In the genomic region with DNA sequence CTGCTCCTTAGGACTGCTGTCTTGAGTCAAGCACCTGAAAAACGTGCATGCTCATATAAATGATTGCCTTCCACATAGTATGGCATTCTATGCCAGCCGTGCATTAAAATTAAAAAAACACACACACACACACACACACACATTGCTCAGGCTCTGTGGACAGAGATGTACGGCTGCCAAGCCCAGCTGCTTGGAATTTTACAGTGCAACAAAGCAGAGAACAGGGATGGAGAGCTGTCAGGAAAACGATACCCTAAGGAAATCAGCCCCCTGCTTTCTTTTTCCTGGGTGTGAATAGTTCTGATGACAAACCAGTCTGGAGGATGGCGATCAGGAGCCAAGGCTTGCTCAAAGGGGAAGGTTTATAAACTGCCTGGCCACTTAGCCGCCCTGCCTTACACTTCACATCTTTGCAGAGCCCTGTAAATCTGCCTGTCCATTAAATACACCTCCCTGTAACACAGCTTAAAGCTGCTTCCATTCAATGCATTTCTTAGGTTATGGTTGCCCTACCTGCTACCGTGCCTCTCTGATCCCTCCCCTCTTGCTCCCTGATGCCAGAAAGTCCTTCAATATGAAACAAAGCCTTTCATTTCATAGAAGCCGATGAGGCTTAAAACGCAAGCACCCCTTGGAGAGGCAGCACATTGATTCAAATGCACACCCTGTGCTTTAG, we compare ENCODE assay signal across 14 mouse cellular contexts. TPM values are rescaled to one million over a fixed set of nuclear protein-coding genes. Genes with fewer than 3 reads are reported as not detected.
DNase-seq lines count a peak whose midpoint lies in the region; ATAC-seq and TF ChIP-seq lines count a peak whose summit lies in the region.
"Had no signal": no experiment of that assay in that cellular context is flagged by ENCODE, and none has a peak within 500 bp of the region (broad histone marks: within the 10 kb centered on the region; RNA-seq: fewer than 3 reads in every experiment).

No protein-coding gene starts in this region.

- no peak overlapping the region for H3K9ac ChIP-seq in limb, embryonic 12.5 days (replicated peaks)
- 0 out of 2 replicates have a peak overlapping the region, but pooled peaks have one; percentile 15 for H3K9ac ChIP-seq in embryonic facial prominence, embryonic 14.5 days (ENCODE audit: low read depth, low read length)
- H3K9ac ChIP-seq in hindbrain, embryonic 16.5 days (ENCODE audit: low read depth, low read length), result peak overlapping the region; percentile 31
- peak overlapping the region; percentile 50 for H3K9ac ChIP-seq in neural tube, embryonic 13.5 days
- H3K9ac ChIP-seq: heart, embryonic 13.5 days had no signal

- no peak for TF ChIP-seq CTCF in left cerebral cortex, adult 2 months (IDR thresholded peaks at IDR 0.05)

- WGBS in limb, embryonic 12.5 days, result 37% methylated on average over 9 of the region's 9 CpGs
- 61% methylated on average over 9 of the region's 9 CpGs for WGBS in limb, embryonic 10.5 days
- WGBS in embryonic facial prominence, embryonic 14.5 days, result 29% methylated on average over 9 of the region's 9 CpGs
- 25% methylated on average over 9 of the region's 9 CpGs for WGBS in hindbrain, embryonic 16.5 days
- 22% methylated on average over 9 of the region's 9 CpGs for WGBS in neural tube, embryonic 13.5 days

- H3K4me2 ChIP-seq in limb, embryonic 12.5 days, result no peak overlapping the region
- peak overlapping the region; percentile 5; the same call in 1 of the 2 replicates for H3K4me2 ChIP-seq in embryonic facial prominence, embryonic 14.5 days (ENCODE audit: low read depth, low read length)
- H3K4me2 ChIP-seq in hindbrain, embryonic 16.5 days (ENCODE audit: low read length), result no peak overlapping the region
- no peak overlapping the region for H3K4me2 ChIP-seq in neural tube, embryonic 13.5 days
- H3K4me2 ChIP-seq: heart, embryonic 13.5 days had no signal

- DNase-seq in limb, embryonic 10.5 days (ENCODE audit: low spot score), result no peak
- peak; percentile 75 for DNase-seq in embryonic facial prominence, embryonic 14.5 days (ENCODE audit: low spot score)
- no peak for DNase-seq in left cerebral cortex, adult 2 months (ENCODE audit: extremely low spot score in 1 of 2, low spot score in 2 of 2)
- no peak for DNase-seq in layer of hippocampus, adult 11-12 months (ENCODE audit: low spot score)
- DNase-seq: cerebellum, adult 11-12 months; gastrocnemius, postnatal 25 days; layer of hippocampus, postnatal 36 days had no signal

- H3K9me3 ChIP-seq in limb, embryonic 12.5 days, result peaks cover 14% of the 10 kb centered on the region
- 0 out of 2 replicates have a peak, but pooled peaks cover 2% of the 10 kb centered on the region for H3K9me3 ChIP-seq in limb, embryonic 10.5 days (replicated peaks)
- peaks cover 10% of the 10 kb centered on the region for H3K9me3 ChIP-seq in embryonic facial prominence, embryonic 14.5 days (ENCODE audit: control insufficient read depth, low read length)
- H3K9me3 ChIP-seq in hindbrain, embryonic 16.5 days (ENCODE audit: control insufficient read depth, low read length), result no peaks in the 10 kb centered on the region; the same call in 1 of the 2 replicates
- H3K9me3 ChIP-seq in neural tube, embryonic 13.5 days, result peaks cover 9% of the 10 kb centered on the region; the same call in 1 of the 2 replicates
- H3K9me3 ChIP-seq: G1E had no signal

- H3K4me1 ChIP-seq in limb, embryonic 12.5 days (replicated peaks), result peaks cover 19% of the 10 kb centered on the region
- H3K4me1 ChIP-seq in limb, embryonic 10.5 days, result peaks cover 12% of the 10 kb centered on the region
- peaks cover 20% of the 10 kb centered on the region for H3K4me1 ChIP-seq in embryonic facial prominence, embryonic 14.5 days (ENCODE audit: control insufficient read depth, insufficient read depth, low read length)
- H3K4me1 ChIP-seq in hindbrain, embryonic 16.5 days (ENCODE audit: control insufficient read depth, insufficient read depth, low read depth, low read length), result peaks cover 20% of the 10 kb centered on the region
- H3K4me1 ChIP-seq in neural tube, embryonic 13.5 days (replicated peaks), result peaks cover 26% of the 10 kb centered on the region

- no peak; the same call in 1 of the 2 replicates for ATAC-seq in limb, embryonic 12.5 days (ENCODE audit: insufficient number of reproducible peaks, insufficient read depth, low FRiP score, low TSS enrichment, low read depth)
- ATAC-seq in embryonic facial prominence, embryonic 14.5 days (ENCODE audit: low read depth), result peak; percentile 56; the same call in 1 of the 2 replicates
- 0 out of 2 replicates have a peak, but pooled peaks have one; percentile 37 for ATAC-seq in hindbrain, embryonic 16.5 days
- peak; percentile 67 for ATAC-seq in neural tube, embryonic 13.5 days (ENCODE audit: low read depth)
- no peak; the same call in 1 of the 2 replicates for ATAC-seq in frontal cortex, adult (ENCODE audit: low TSS enrichment)

- H3K27me3 ChIP-seq in limb, embryonic 12.5 days, result no peaks in the 10 kb centered on the region
- H3K27me3 ChIP-seq in limb, embryonic 10.5 days (ENCODE audit: low read depth, poor library complexity, severe bottlenecking), result no peaks in the 10 kb centered on the region
- H3K27me3 ChIP-seq in embryonic facial prominence, embryonic 14.5 days (replicated peaks; ENCODE audit: control insufficient read depth, insufficient read depth, low read length), result no peaks in the 10 kb centered on the region
- no peaks in the 10 kb centered on the region for H3K27me3 ChIP-seq in hindbrain, embryonic 16.5 days (replicated peaks; ENCODE audit: control insufficient read depth, insufficient read depth, low read length)
- H3K27me3 ChIP-seq in neural tube, embryonic 13.5 days, result no peaks in the 10 kb centered on the region
- H3K27me3 ChIP-seq: heart, embryonic 13.5 days had no signal

- peak overlapping the region; percentile 8; the same call in 1 of the 2 replicates for H3K27ac ChIP-seq in limb, embryonic 12.5 days
- H3K27ac ChIP-seq in limb, embryonic 10.5 days, result no peak overlapping the region
- peak overlapping the region; percentile 25; the same call in 1 of the 2 replicates for H3K27ac ChIP-seq in embryonic facial prominence, embryonic 14.5 days (replicated peaks; ENCODE audit: low read depth, low read length)
- H3K27ac ChIP-seq in hindbrain, embryonic 16.5 days (ENCODE audit: low read depth, low read length), result peak overlapping the region; percentile 66
- H3K27ac ChIP-seq in neural tube, embryonic 13.5 days (replicated peaks), result peak overlapping the region; percentile 88
- H3K27ac ChIP-seq in left cerebral cortex, adult 2 months, result no peak overlapping the region
- H3K27ac ChIP-seq: heart, embryonic 13.5 days had no signal

- no peak overlapping the region for H3K4me3 ChIP-seq in limb, embryonic 12.5 days (replicated peaks)
- H3K4me3 ChIP-seq in limb, embryonic 10.5 days, result no peak overlapping the region
- H3K4me3 ChIP-seq in embryonic facial prominence, embryonic 14.5 days (ENCODE audit: low read depth, low read length), result no peak overlapping the region
- H3K4me3 ChIP-seq in hindbrain, embryonic 16.5 days (ENCODE audit: low read length), result no peak overlapping the region
- H3K4me3 ChIP-seq in neural tube, embryonic 13.5 days, result no peak overlapping the region
- no peak overlapping the region for H3K4me3 ChIP-seq in left cerebral cortex, adult 2 months
- H3K4me3 ChIP-seq: heart, embryonic 13.5 days; myocyte had no signal

- no peaks in the 10 kb centered on the region for H3K36me3 ChIP-seq in limb, embryonic 12.5 days
- 0 out of 2 replicates have a peak, but pooled peaks cover 2% of the 10 kb centered on the region for H3K36me3 ChIP-seq in limb, embryonic 10.5 days
- H3K36me3 ChIP-seq in embryonic facial prominence, embryonic 14.5 days (ENCODE audit: control insufficient read depth, insufficient read depth, low read length), result no peaks in the 10 kb centered on the region
- H3K36me3 ChIP-seq in hindbrain, embryonic 16.5 days (ENCODE audit: control insufficient read depth, insufficient read depth, low read length), result no peaks in the 10 kb centered on the region
- no peaks in the 10 kb centered on the region for H3K36me3 ChIP-seq in neural tube, embryonic 13.5 days
- H3K36me3 ChIP-seq: G1E had no signal

- intact Hi-C loops in left cerebral cortex, adult 2 months (cut with DNase I), result no loop called here

RNA-seq across cellular contexts. Expression of a gene that starts 15.5 kb away (rescaled TPM):
- 4.9 and 6.1 TPM in 2 replicates for polyA plus RNA-seq in limb, embryonic 12.5 days (2016; fragmentation: Nextera tagmentation; extraction: Ambion mirVana)
- 7.2 and 8.7 TPM in 2 replicates for polyA plus RNA-seq in limb, embryonic 10.5 days (2016; fragmentation: Nextera tagmentation; extraction: Ambion mirVana)
- polyA plus RNA-seq in embryonic facial prominence, embryonic 14.5 days (2014; fragmentation: Nextera tagmentation; extraction: Ambion mirVana), result 12.5 and 12.9 TPM in 2 replicates
- polyA plus RNA-seq in hindbrain, embryonic 16.5 days (2015; fragmentation: Nextera tagmentation; extraction: Ambion mirVana), result 6.7 and 8.0 TPM in 2 replicates
- polyA plus RNA-seq in neural tube, embryonic 13.5 days (2015; fragmentation: Nextera tagmentation; extraction: Ambion mirVana), result 4.8 and 5.0 TPM in 2 replicates
- under 1 TPM; 0.61 to 0.82 TPM for total RNA-seq in left cerebral cortex, adult 2 months (2021)

Comparison
In these comparisons a context has a peak if more than half of its experiments do, and no peak if none do; other contexts are left out.
1. H3K27ac ChIP-seq: peak in limb, embryonic 12.5 days (single experiment), embryonic facial prominence, embryonic 14.5 days (single experiment), hindbrain, embryonic 16.5 days (single experiment) and neural tube, embryonic 13.5 days (single experiment); none in limb, embryonic 10.5 days (single experiment) and left cerebral cortex, adult 2 months (single experiment).
2. ATAC-seq: peak in embryonic facial prominence, embryonic 14.5 days (single experiment), hindbrain, embryonic 16.5 days (single experiment) and neural tube, embryonic 13.5 days (single experiment); none in limb, embryonic 12.5 days (single experiment) and frontal cortex, adult (single experiment).